Mouse (Mus musculus) MEL (cell line): ENCODE data around the gene Ostf1. TPM values are rescaled to one million over a fixed set of nuclear protein-coding genes. Genes with fewer than 3 reads are reported as not detected.
A peak's percentile ranks its signal among the peaks of the same experiment; 100 is the strongest.

ENCODE experiments used
- DNase-seq: peaks from one replicate; pipeline ENCODE4 v3.0.0; 2011; ENCODE audit warnings: low read depth, low spot score
- H3K27ac ChIP-seq: 2 replicates; pipeline ENCODE4 v1.5.1; 2012; ENCODE audit warnings: low read depth, mild to moderate bottlenecking, control low read depth, low read length, moderate library complexity; ENCODE audit not compliant: control insufficient read depth
- H3K27me3 ChIP-seq, 2 experiments: fragments of 150-350 bp in 1 of 2; sonication (generic) in 1 of 2; 2 replicates each; pipeline ENCODE4 v1.6.1; 2012; ENCODE audit warnings: low read length in 2 of 2, mild to moderate bottlenecking in 2 of 2, improper control_type of control experiment in 1 of 2, moderate library complexity in 1 of 2; ENCODE audit not compliant: insufficient read depth in 2 of 2, control insufficient read depth in 1 of 2
- H3K36me3 ChIP-seq, 2 experiments: 2 replicates each; pipeline ENCODE4 v1.6.1; 2012 to 2014; ENCODE audit warnings: low read length in 2 of 2, improper control_type of control experiment in 1 of 2, inconsistent platforms in 1 of 2, mild to moderate bottlenecking in 1 of 2; ENCODE audit not compliant: insufficient read depth in 2 of 2, control insufficient read depth in 1 of 2
- H3K4me1 ChIP-seq, 2 experiments: fragments of 150-350 bp in 1 of 2; sonication (generic) in 1 of 2; 2 replicates each; pipeline ENCODE4 v1.6.1; 2012; ENCODE audit warnings: low read length in 2 of 2, improper control_type of control experiment in 1 of 2, mild to moderate bottlenecking in 1 of 2; ENCODE audit not compliant: insufficient read depth in 2 of 2, control insufficient read depth in 1 of 2
- H3K4me3 ChIP-seq, 2 experiments: fragments of 150-350 bp in 1 of 2; sonication (generic) in 1 of 2; 2 replicates each; pipeline ENCODE4 v1.5.1; 2012; ENCODE audit warnings: low read depth in 2 of 2, low read length in 2 of 2, mild to moderate bottlenecking in 2 of 2, moderate library complexity in 2 of 2, control low read depth in 1 of 2, improper control_type of control experiment in 1 of 2; ENCODE audit not compliant: control insufficient read depth in 1 of 2, insufficient read depth in 1 of 2
- H3K79me2 ChIP-seq: 2 replicates; pipeline ENCODE4 v1.6.1; 2012; ENCODE audit warnings: mild to moderate bottlenecking, low read length, moderate library complexity; ENCODE audit not compliant: control insufficient read depth, poor library complexity, insufficient read depth
- H3K9ac ChIP-seq: 2 replicates; pipeline ENCODE4 v1.6.1; 2012; ENCODE audit warnings: low read depth, mild to moderate bottlenecking, control low read depth, low read length, moderate library complexity; ENCODE audit not compliant: control insufficient read depth, poor library complexity, severe bottlenecking
- H3K9me3 ChIP-seq: fragments of 150-350 bp; sonication (generic); replicated peaks from 2 replicates; pipeline ENCODE4 v1.6.1; 2012; ENCODE audit warnings: mild to moderate bottlenecking, low read length, improper control_type of control experiment, moderate library complexity; ENCODE audit not compliant: insufficient read depth
- CHD1 ChIP-seq: IDR thresholded peaks from 2 replicates; pipeline ENCODE4 v1.6.1; 2012; ENCODE audit warnings: low read depth, mild to moderate bottlenecking, inconsistent platforms, low read length, improper control_type of control experiment
- E2F4 ChIP-seq: IDR thresholded peaks from 2 replicates; pipeline ENCODE4 v1.6.1; 2011; ENCODE audit warnings: low read depth, low read length, improper control_type of control experiment, borderline replicate concordance
- EP300 ChIP-seq, 2 experiments: IDR thresholded peaks; 2 replicates each; pipeline ENCODE4 v1.6.1; 2011; ENCODE audit warnings: improper control_type of control experiment in 2 of 2, low read length in 2 of 2, low read depth in 1 of 2, mild to moderate bottlenecking in 1 of 2
- GATA1 ChIP-seq: IDR thresholded peaks from 2 replicates; pipeline ENCODE4 v1.6.1; 2011; ENCODE audit warnings: low read depth, low read length, improper control_type of control experiment
- JUND ChIP-seq: IDR thresholded peaks from 2 replicates; pipeline ENCODE4 v1.6.1; 2011; ENCODE audit warnings: low read depth, mild to moderate bottlenecking, improper control_type of control experiment, low read length
- KAT2A ChIP-seq: conservative IDR thresholded peaks from 2 replicates; pipeline ENCODE4 v1.6.1; 2012; ENCODE audit warnings: low read depth, low read length, improper control_type of control experiment, inconsistent platforms
- MAX ChIP-seq: IDR thresholded peaks from 2 replicates; pipeline ENCODE4 v1.6.1; 2011; ENCODE audit warnings: low read length, improper control_type of control experiment
- MAZ ChIP-seq: IDR thresholded peaks from 2 replicates; pipeline ENCODE4 v1.6.1; 2012; ENCODE audit warnings: low read depth, mild to moderate bottlenecking, inconsistent platforms, low read length, improper control_type of control experiment
- MEF2A ChIP-seq: IDR thresholded peaks from 2 replicates; pipeline ENCODE4 v1.6.1; 2014; ENCODE audit warnings: low read depth, mild to moderate bottlenecking, inconsistent platforms, low read length, improper control_type of control experiment; ENCODE audit not compliant: poor library complexity, insufficient replicate concordance, severe bottlenecking; ENCODE audit errors: extremely low read depth
- MXI1 ChIP-seq: IDR thresholded peaks from 2 replicates; pipeline ENCODE4 v1.6.1; 2011; ENCODE audit warnings: mild to moderate bottlenecking, low read depth, low read length, improper control_type of control experiment
- MYB ChIP-seq: IDR thresholded peaks from 2 replicates; pipeline ENCODE4 v1.6.1; 2011; ENCODE audit warnings: mild to moderate bottlenecking, low read depth, low read length, improper control_type of control experiment
- NELFE ChIP-seq: IDR thresholded peaks from 2 replicates; pipeline ENCODE4 v1.6.1; 2011; ENCODE audit warnings: low read depth, low read length, improper control_type of control experiment
- NRF1 ChIP-seq: IDR thresholded peaks from 2 replicates; pipeline ENCODE4 v1.6.1; 2014; ENCODE audit warnings: low read depth, mild to moderate bottlenecking, inconsistent platforms, low read length, improper control_type of control experiment, moderate library complexity; ENCODE audit not compliant: poor library complexity, insufficient read depth, severe bottlenecking
- POLR2AphosphoS2 ChIP-seq: IDR thresholded peaks from 2 replicates; pipeline ENCODE4 v1.6.1; 2011; ENCODE audit warnings: low read length, improper control_type of control experiment
- RCOR1 ChIP-seq: IDR thresholded peaks from 2 replicates; pipeline ENCODE4 v1.6.1; 2012; ENCODE audit warnings: low read depth, mild to moderate bottlenecking, inconsistent platforms, low read length, improper control_type of control experiment
- TAL1 ChIP-seq: IDR thresholded peaks from 2 replicates; pipeline ENCODE4 v1.6.1; 2012; ENCODE audit warnings: mild to moderate bottlenecking, inconsistent platforms, low read length, moderate library complexity, mixed read lengths
- TBP ChIP-seq: IDR thresholded peaks from 2 replicates; pipeline ENCODE4 v1.8.0; 2011; ENCODE audit warnings: low read depth, low read length, improper control_type of control experiment
- TCF12 ChIP-seq: IDR thresholded peaks from 2 replicates; pipeline ENCODE4 v1.6.1; 2014; ENCODE audit warnings: low read depth, mild to moderate bottlenecking, inconsistent platforms, low read length, improper control_type of control experiment, moderate library complexity
- UBTF ChIP-seq: IDR thresholded peaks from 2 replicates; pipeline ENCODE4 v1.6.1; 2012; ENCODE audit warnings: low read depth, mild to moderate bottlenecking, inconsistent platforms, low read length, improper control_type of control experiment, moderate library complexity, borderline replicate concordance; ENCODE audit not compliant: insufficient read depth
- USF2 ChIP-seq, 2 experiments: IDR thresholded peaks; 2 replicates each; pipeline ENCODE4 v1.6.1; 2011 to 2012; ENCODE audit warnings: improper control_type of control experiment in 2 of 2, low read length in 2 of 2, borderline replicate concordance in 1 of 2, inconsistent platforms in 1 of 2, low read depth in 1 of 2, mild to moderate bottlenecking in 1 of 2; ENCODE audit not compliant: insufficient read depth in 1 of 2
- ZMIZ1 ChIP-seq: IDR thresholded peaks from 2 replicates; pipeline ENCODE4 v1.6.1; 2012; ENCODE audit warnings: low read depth, mild to moderate bottlenecking, inconsistent platforms, low read length, improper control_type of control experiment, moderate library complexity
- polyA plus RNA-seq, 2 experiments: library from polyadenylated mRNA; stranded (reverse) in 1 of 2; unstranded in 1 of 2; fragments of >175 nt in 1 of 2; fragments of >200 nt in 1 of 2; gene quantifications; 2 replicates each; pipeline versions ENCODE4 v1.2.1 to v1.2.4; 2012; ENCODE audit warnings: low replicate concordance in 2 of 2, low read depth in 1 of 2; ENCODE audit not compliant: insufficient read length in 2 of 2, insufficient read depth in 1 of 2, missing spikeins in 1 of 2
- total RNA-seq: library from RNA; depleted of rRNA; stranded (reverse); fragments of 300-350 nt; gene quantifications from 2 replicates; pipeline ENCODE4 v1.2.3, GENCODE M21; 2012

The Ostf1 gene
- total and polyA plus RNA-seq, 3 experiments: 117 to 162 TPM; not detected in 1

- H3K9ac ChIP-seq: peak overlapping the region; percentile 47; the same call in 1 of the 2 replicates
- no peak for DNase-seq
- TF ChIP-seq E2F4 (no peak), USF2 (IDR thresholded peaks at IDR 0.05; ENCODE audit: borderline replicate concordance in 1 of 2, insufficient read depth in 1 of 2, low read depth in 1 of 2, low read length in 2 of 2) (no peak), MEF2A (no peak), POLR2AphosphoS2 (no peak), EP300 (IDR thresholded peaks at IDR 0.05; ENCODE audit: low read depth in 1 of 2, low read length in 2 of 2) (no peak), KAT2A (no peak), RCOR1 (no peak), MAZ (no peak), MXI1 (no peak; the same call in 1 of the 2 replicates), ZMIZ1 (no peak)
- H3K9me3 ChIP-seq: no peaks in the 10 kb centered on the region
- H3K27me3 ChIP-seq: no peaks in the 10 kb centered on the region
- H3K27ac ChIP-seq: no peak overlapping the region
- H3K36me3 ChIP-seq: peaks cover 15 to 19% of the 10 kb centered on the region in 2 experiments
- H3K79me2 ChIP-seq: peaks cover 46% of the 10 kb centered on the region
- H3K4me1 ChIP-seq: peaks cover 4 to 18% of the 10 kb centered on the region in 2 experiments; a peak in 3 of 4 replicates
- H3K4me3 ChIP-seq: peak overlapping the region; percentile 10 to 100; a peak in 3 of 4 replicates
Measured at GRCm38 (mm10) chr19:18673116-18673515, 41.5 kb upstream of the Ostf1 start.

DNA sequence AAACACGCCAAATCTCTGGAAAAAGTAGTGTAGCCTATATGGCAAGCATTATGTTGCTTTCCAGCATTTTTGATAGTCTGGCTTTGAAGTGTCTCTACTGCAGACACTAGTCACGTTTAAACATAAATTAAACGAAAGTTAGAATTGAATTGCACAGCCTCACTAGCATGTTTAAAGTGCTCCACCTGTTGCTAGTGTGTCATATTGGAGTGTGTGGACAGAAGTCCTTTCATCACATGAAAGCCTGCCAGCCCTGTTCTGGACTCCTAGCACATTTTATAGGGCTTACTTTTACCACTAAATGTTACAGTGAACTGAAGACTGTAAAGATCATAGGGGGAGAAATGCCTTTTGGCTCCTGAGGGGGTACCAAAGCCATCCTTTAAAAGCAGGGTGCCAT, 40.9 kb upstream of the Ostf1 start:
- H3K4me1 ChIP-seq: peaks cover 6 to 21% of the 10 kb centered on the region in 2 experiments
- H3K27ac ChIP-seq: no peak overlapping the region
- DNase-seq: no peak
- H3K9ac ChIP-seq: peak overlapping the region; percentile 47
- peaks cover 46% of the 10 kb centered on the region for H3K79me2 ChIP-seq
- H3K36me3 ChIP-seq: peaks cover 15 to 18% of the 10 kb centered on the region in 2 experiments
- no peaks in the 10 kb centered on the region for H3K27me3 ChIP-seq
- no peaks in the 10 kb centered on the region for H3K9me3 ChIP-seq
- peak overlapping the region; percentile 99 to 100 for H3K4me3 ChIP-seq
- TF ChIP-seq MYB: no peak
- TF ChIP-seq TAL1: no peak
- TF ChIP-seq JUND: no peak
- TF ChIP-seq GATA1: no peak
- TF ChIP-seq UBTF: no peak
- TF ChIP-seq TCF12: no peak
- TF ChIP-seq MAX: no peak
- no peak for TF ChIP-seq E2F4
- TF ChIP-seq TBP: no peak
- no peak for TF ChIP-seq CHD1
- no peak for TF ChIP-seq USF2 (IDR thresholded peaks at IDR 0.05; ENCODE audit: borderline replicate concordance in 1 of 2, insufficient read depth in 1 of 2, low read depth in 1 of 2, low read length in 2 of 2)
- no peak for TF ChIP-seq NELFE
- no peak for TF ChIP-seq RCOR1
- TF ChIP-seq NRF1: no peak
